Mouse (Mus musculus) ES-E14 (cell line): ENCODE data around the gene Cdhr4.

Source experiments
- HCFC1 ChIP-seq: IDR thresholded peaks from 2 replicates; pipeline ENCODE4 v1.6.1; 2012; ENCODE audit warnings: low read length, inconsistent platforms, borderline replicate concordance; ENCODE audit not compliant: insufficient read depth
- MAFK ChIP-seq: IDR thresholded peaks from 2 replicates; pipeline ENCODE4 v1.6.1; 2014; ENCODE audit warnings: mild to moderate bottlenecking, low read depth, low read length, inconsistent platforms; ENCODE audit not compliant: insufficient read depth
- ZC3H11A ChIP-seq: IDR thresholded peaks from 2 replicates; pipeline ENCODE4 v1.6.1; 2012; ENCODE audit warnings: low read depth, mild to moderate bottlenecking, inconsistent platforms, low read length, borderline replicate concordance
- ZNF384 ChIP-seq: IDR thresholded peaks from 2 replicates; pipeline ENCODE4 v1.6.1; 2012; ENCODE audit warnings: low read depth, low read length, inconsistent platforms

GRCm38 (mm10) chr9:108020741-108021140 lies 28.4 kb downstream of the Cdhr4 start:
- TF ChIP-seq ZNF384, result no peak
- TF ChIP-seq MAFK, result no peak
- no peak for TF ChIP-seq HCFC1
- TF ChIP-seq ZC3H11A, result no peak
